Mouse (Mus musculus) bone marrow macrophage, adult 2 months (primary cell): ENCODE results near the gene Polr2g. TPM values are rescaled to one million over a fixed set of nuclear protein-coding genes. Genes with fewer than 3 reads are reported as not detected.

Experiments
- H3K27ac ChIP-seq: 2 replicates; pipeline ENCODE4 v1.5.1; 2012; ENCODE audit warnings: low read depth, low read length; ENCODE audit not compliant: insufficient read depth
- H3K4me1 ChIP-seq: 2 replicates; pipeline ENCODE4 v1.6.1; 2012; ENCODE audit warnings: low read length; ENCODE audit not compliant: control insufficient read depth, insufficient read depth
- H3K4me3 ChIP-seq: 2 replicates; pipeline ENCODE4 v1.5.1; 2012; ENCODE audit warnings: mild to moderate bottlenecking, low read length, moderate library complexity; ENCODE audit not compliant: insufficient read depth
- CTCF ChIP-seq: IDR thresholded peaks from 2 replicates; pipeline ENCODE4 v1.5.1; 2012; ENCODE audit warnings: low read depth, mild to moderate bottlenecking, low read length, moderate library complexity
- POLR2A ChIP-seq: IDR thresholded peaks from 2 replicates; pipeline ENCODE4 v1.6.1; 2012; ENCODE audit warnings: mild to moderate bottlenecking, low read depth, low read length, borderline replicate concordance
- polyA plus RNA-seq: library from polyadenylated mRNA; stranded (reverse); fragments of >200 nt; gene quantifications from 2 replicates; pipeline ENCODE4 v1.2.4, GENCODE M21; 2012; ENCODE audit not compliant: missing spikeins, insufficient read depth, insufficient read length

The Polr2g gene
- polyA plus RNA-seq, 1 experiment = 62.5 TPM

- no peak overlapping the region for H3K4me3 ChIP-seq
- H3K4me1 ChIP-seq = peaks cover 38% of the 10 kb centered on the region
- TF ChIP-seq CTCF (no peak), POLR2A (no peak)
- H3K27ac ChIP-seq = 0 out of 2 replicates have a peak overlapping the region, but pooled peaks have one; percentile 3
These were observed 34.6 kb upstream of the Polr2g start for GRCm38 (mm10) chr19:8832971-8833370.

GRCm38 (mm10) chr19:8831262-8831661 lies 32.9 kb upstream of the Polr2g start:
- Histone ChIP-seq H3K27ac (no peak overlapping the region), H3K4me1 (peaks cover 33% of the 10 kb centered on the region), H3K4me3 (no peak overlapping the region)
- TF ChIP-seq POLR2A (no peak), CTCF (no peak)

DNA sequence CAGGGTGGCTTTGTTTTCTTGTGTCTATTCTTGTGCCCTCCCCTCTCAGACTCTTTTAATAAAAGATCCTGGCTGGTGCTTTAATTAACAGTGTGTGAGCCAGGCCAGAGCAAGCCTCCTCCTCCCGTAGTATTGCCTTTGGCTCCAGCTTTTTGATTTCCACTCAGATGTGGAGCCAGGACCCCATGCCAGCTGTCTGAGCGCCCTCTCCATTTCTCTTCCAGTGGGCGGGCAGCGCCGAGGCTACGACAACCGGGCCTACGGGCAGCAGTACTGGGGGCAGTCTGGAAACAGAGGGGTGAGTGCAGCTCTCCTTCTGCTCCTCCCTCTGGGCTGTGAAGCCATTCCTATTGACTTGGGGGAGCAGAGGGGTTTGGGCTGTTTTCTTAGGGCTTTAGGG lies 32.3 kb upstream of the Polr2g start:
- TF ChIP-seq POLR2A (no peak), CTCF (no peak)
- no peak overlapping the region for H3K4me3 ChIP-seq
- no peak overlapping the region for H3K27ac ChIP-seq
- H3K4me1 ChIP-seq = peaks cover 33% of the 10 kb centered on the region

- Histone ChIP-seq H3K4me3 (peak within 1 kb of the TSS; percentile 14), H3K4me1 (peaks cover 38% of the 10 kb centered on the region), H3K27ac (peak within 1 kb of the TSS; percentile 65)
- TF ChIP-seq CTCF (no peak), POLR2A (no peak)
These were observed 31.3 kb upstream of the Polr2g start, which contains the start of gene AC129217.1 for GRCm38 (mm10) chr19:8829660-8830059. TSS of gene AC129217.1 (plus strand) at chr19:8829773.

DNA sequence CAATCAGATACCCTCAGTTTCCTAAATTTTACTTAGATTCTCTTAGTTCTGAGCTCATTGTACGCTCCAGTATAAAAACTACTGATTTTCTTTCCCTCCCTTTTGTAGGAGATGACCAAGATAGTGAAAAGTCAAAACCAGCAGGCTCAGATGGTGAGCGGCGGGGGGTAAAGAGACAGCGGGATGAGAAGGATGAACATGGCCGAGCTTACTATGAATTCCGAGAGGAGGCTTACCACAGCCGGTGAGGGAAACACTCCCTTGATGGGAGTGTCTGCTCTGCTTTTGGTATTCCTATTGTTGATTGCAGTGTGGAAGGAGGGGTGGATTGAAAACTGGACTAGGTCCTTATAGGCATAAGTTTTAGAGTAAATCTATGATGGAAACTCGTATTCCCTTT lies 24.3 kb upstream of the Polr2g start:
- Histone ChIP-seq H3K4me3 (no peak overlapping the region), H3K4me1 (peaks cover 12% of the 10 kb centered on the region), H3K27ac (no peak overlapping the region)
- TF ChIP-seq CTCF (no peak), POLR2A (no peak)

DNA sequence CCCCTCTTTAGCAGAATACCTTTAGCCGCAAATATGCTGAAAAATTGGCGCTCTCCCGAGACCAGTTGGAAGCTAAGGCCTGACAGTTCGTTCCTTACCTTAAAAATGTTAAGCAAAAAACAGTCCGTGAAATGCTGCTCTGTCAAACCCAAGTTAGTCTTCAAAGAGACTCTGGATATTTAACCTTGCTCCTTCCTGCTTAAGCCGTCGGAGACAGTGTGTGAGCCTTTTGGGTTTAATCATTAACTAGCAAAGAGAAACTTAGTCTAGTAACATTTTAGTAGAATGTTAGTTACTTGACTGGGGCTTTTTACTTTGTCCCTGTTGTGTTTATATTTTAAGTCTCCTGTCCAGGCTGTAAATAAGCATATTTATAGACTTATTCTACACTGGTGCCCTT lies 22.8 kb upstream of the Polr2g start:
- H3K4me3 ChIP-seq = peak overlapping the region; percentile 83
- no peak for TF ChIP-seq CTCF
- TF ChIP-seq POLR2A = no peak
- H3K4me1 ChIP-seq = peaks cover 19% of the 10 kb centered on the region
- H3K27ac ChIP-seq = peak overlapping the region; percentile 96; the same call in 1 of the 2 replicates

- H3K4me1 ChIP-seq = peaks cover 21% of the 10 kb centered on the region
- H3K4me3 ChIP-seq = peak overlapping the region; percentile 83
- TF ChIP-seq CTCF = no peak
- TF ChIP-seq POLR2A = no peak
- H3K27ac ChIP-seq = peak overlapping the region; percentile 96
These were observed 22.1 kb upstream of the Polr2g start for GRCm38 (mm10) chr19:8820424-8820956.

DNA sequence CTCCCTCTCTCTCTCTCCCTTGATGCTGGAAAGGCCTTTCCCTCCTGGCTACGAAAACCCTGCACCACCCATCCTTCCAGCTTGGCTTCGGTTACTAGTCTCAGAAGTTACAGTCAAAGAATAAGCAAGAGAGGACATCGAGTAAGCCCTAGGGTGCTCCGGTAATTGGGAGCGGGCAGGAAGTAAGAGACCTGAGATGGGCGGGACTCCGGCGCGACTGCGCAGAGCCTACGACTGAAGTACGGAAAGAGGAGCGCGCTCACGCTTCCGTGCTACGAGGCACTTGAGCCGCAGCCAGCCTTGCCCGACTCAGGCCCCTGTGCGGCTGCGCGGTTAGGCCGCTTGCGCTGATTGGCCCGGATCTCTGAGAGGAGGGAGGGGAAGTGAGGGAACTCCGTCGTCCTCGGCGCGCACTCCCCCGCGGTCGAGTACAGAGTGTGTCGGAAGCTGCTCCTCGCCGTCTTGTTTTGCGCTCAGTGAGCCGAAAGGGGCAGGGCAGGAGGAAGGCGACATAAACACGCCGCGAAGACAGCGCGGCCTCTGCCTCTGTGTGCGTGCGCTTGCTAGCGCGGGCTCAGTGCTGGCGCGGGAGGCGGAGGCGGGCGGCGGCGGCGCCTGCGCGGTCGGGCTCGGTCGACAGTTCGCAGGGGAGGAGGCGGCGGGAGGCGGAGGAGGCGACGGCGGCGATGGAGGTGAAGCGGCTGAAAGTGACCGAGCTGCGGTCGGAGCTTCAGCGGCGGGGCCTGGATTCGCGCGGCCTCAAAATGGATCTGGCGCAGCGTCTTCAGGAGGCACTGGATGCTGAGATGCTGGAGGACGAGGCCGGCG lies 21.4 kb upstream of the Polr2g start, which contains the start of gene Hnrnpul2:
Hnrnpul2 (plus strand) TSS at position 415 of the 828 bp plus-strand sequence.
- H3K4me3 ChIP-seq = peak within 1 kb of the TSS; percentile 83
- TF ChIP-seq CTCF (no peak), POLR2A (no peak)
- H3K4me1 ChIP-seq = peaks cover 18% of the 10 kb centered on the region
- peak within 1 kb of the TSS; percentile 96 for H3K27ac ChIP-seq

GRCm38 (mm10) chr19:8818801-8819595 lies 20.6 kb upstream of the Polr2g start, which contains the start of gene Ttc9c:
TSS of gene Ttc9c (minus strand) at chr19:8819333.
- H3K4me1 ChIP-seq = peaks cover 15% of the 10 kb centered on the region
- TF ChIP-seq CTCF = no peak
- no peak for TF ChIP-seq POLR2A
- peak within 1 kb of the TSS; percentile 83 for H3K4me3 ChIP-seq
- H3K27ac ChIP-seq = peak within 1 kb of the TSS; percentile 96

- H3K27ac ChIP-seq = peak overlapping the region; percentile 90
- TF ChIP-seq POLR2A (no peak), CTCF (no peak)
- peaks cover 15% of the 10 kb centered on the region for H3K4me1 ChIP-seq
- H3K4me3 ChIP-seq = peak overlapping the region; percentile 75
These were observed 20.0 kb upstream of the Polr2g start for GRCm38 (mm10) chr19:8818301-8818798.
